Mouse (Mus musculus) midbrain, embryonic 16.5 days (tissue): ENCODE measurements at regions not wholly inside any gene's neighbourhood (a gene's known extent, or its start where the extent isn't known, plus 50 kb on each side); places are given as distances from the start of the nearest gene placed in this dataset.

Source experiments
- ATAC-seq: fragments of 200-750 bp; cut with Nextera tagmentation; 2 replicates; pipeline ENCODE4 v1.8.0; 2017; ENCODE audit warnings: moderate TSS enrichment
- H3K27ac ChIP-seq: fragments of 300-500 bp; sonication (generic); 2 replicates; pipeline ENCODE4 v1.5.1; 2014; ENCODE audit warnings: mild to moderate bottlenecking, low read length, mixed read lengths
- H3K27me3 ChIP-seq: fragments of 300-500 bp; sonication (generic); 2 replicates; pipeline ENCODE4 v1.6.1; 2014; ENCODE audit warnings: low read depth, low read length, mixed read lengths; ENCODE audit not compliant: control insufficient read depth, insufficient read depth
- H3K36me3 ChIP-seq: fragments of 300-500 bp; sonication (generic); 2 replicates; pipeline ENCODE4 v1.6.1; 2014; ENCODE audit warnings: mild to moderate bottlenecking, low read length, moderate library complexity, mixed read lengths; ENCODE audit not compliant: control insufficient read depth, insufficient read depth
- H3K4me1 ChIP-seq: fragments of 300-500 bp; sonication (generic); 2 replicates; pipeline ENCODE4 v1.6.1; 2014; ENCODE audit warnings: mild to moderate bottlenecking, low read length, mixed read lengths; ENCODE audit not compliant: control insufficient read depth, insufficient read depth
- H3K4me2 ChIP-seq: fragments of 300-500 bp; sonication (generic); 2 replicates; pipeline ENCODE4 v1.6.1; 2014; ENCODE audit warnings: mild to moderate bottlenecking, low read length, mixed read lengths
- H3K4me3 ChIP-seq: fragments of 300-500 bp; sonication (generic); 2 replicates; pipeline ENCODE4 v1.5.1; 2014; ENCODE audit warnings: low read depth, mild to moderate bottlenecking, low read length, moderate library complexity, mixed read lengths
- H3K9ac ChIP-seq: fragments of 300-500 bp; sonication (generic); 2 replicates; pipeline ENCODE4 v1.6.1; 2014; ENCODE audit warnings: low read depth, low read length, mixed read lengths
- H3K9me3 ChIP-seq: fragments of 300-500 bp; sonication (generic); replicated peaks from 2 replicates; pipeline ENCODE4 v1.6.1; 2014; ENCODE audit warnings: mild to moderate bottlenecking, low read length, mixed read lengths; ENCODE audit not compliant: control insufficient read depth, poor library complexity, severe bottlenecking
- WGBS: fragments of 180-500 bp; shearing (Covaris S2); extraction: QIAGEN DNeasy Blood & Tissue Kit; methylation state at CpG from one replicate; pipeline ENCODE4 v1.1.7; 2014; 5-methylcytosine and 5-hydroxymethylcytosine counted together

GRCm38 (mm10) chr1:169872865-169873264, 55.6 kb upstream of the Ccdc190 start:
- no peak overlapping the region for H3K9ac ChIP-seq
- no peak overlapping the region for H3K27ac ChIP-seq
- no peak for ATAC-seq
- no peak overlapping the region for H3K4me2 ChIP-seq
- H3K27me3 ChIP-seq = no peaks in the 10 kb centered on the region
- H3K9me3 ChIP-seq = no peaks in the 10 kb centered on the region
- H3K36me3 ChIP-seq = no peaks in the 10 kb centered on the region
- H3K4me3 ChIP-seq = no peak overlapping the region
- WGBS = 24% methylated on average over 3 of the region's 3 CpGs
- no peaks in the 10 kb centered on the region; the same call in 1 of the 2 replicates for H3K4me1 ChIP-seq

DNA sequence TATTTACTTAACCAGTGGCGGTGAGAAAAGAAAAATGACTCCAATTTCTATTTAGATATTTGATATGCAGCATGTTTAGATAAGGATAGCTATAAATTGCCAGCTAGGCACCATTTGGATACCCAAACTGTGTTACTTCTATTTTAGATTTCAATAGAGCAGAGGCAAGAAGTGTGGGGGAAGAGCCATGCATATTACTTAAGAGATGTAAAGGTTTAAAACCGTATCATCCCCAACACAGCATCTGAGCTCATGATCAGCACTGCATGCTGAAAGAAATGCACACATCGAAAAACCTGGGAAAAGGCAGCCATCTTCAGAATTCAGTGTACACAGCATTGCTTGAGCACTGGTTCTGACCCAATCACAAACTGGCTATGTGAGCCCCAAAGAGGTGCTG, 59.8 kb upstream of the Ccdc190 start:
- H3K9me3 ChIP-seq = no peaks in the 10 kb centered on the region
- no peak for ATAC-seq
- H3K9ac ChIP-seq = no peak overlapping the region
- H3K27ac ChIP-seq = no peak overlapping the region
- H3K36me3 ChIP-seq = no peaks in the 10 kb centered on the region
- no peak overlapping the region for H3K4me2 ChIP-seq
- WGBS = 86% methylated on average over 3 of the region's 3 CpGs
- no peak overlapping the region for H3K4me3 ChIP-seq
- H3K4me1 ChIP-seq = no peaks in the 10 kb centered on the region; the same call in 1 of the 2 replicates
- no peaks in the 10 kb centered on the region for H3K27me3 ChIP-seq

GRCm38 (mm10) chr1:169867453-169867852, 61.0 kb upstream of the Ccdc190 start:
- Histone ChIP-seq H3K9ac (no peak overlapping the region), H3K4me2 (no peak overlapping the region), H3K9me3 (no peaks in the 10 kb centered on the region), H3K4me1 (no peaks in the 10 kb centered on the region), H3K27ac (no peak overlapping the region), H3K36me3 (no peaks in the 10 kb centered on the region), H3K27me3 (no peaks in the 10 kb centered on the region), H3K4me3 (no peak overlapping the region)
- 75% methylated on average over 3 of the region's 3 CpGs for WGBS
- ATAC-seq = no peak

- no peaks in the 10 kb centered on the region for H3K36me3 ChIP-seq
- H3K27ac ChIP-seq = no peak overlapping the region
- WGBS = 62% methylated on average over 6 of the region's 6 CpGs
- no peaks in the 10 kb centered on the region for H3K27me3 ChIP-seq
- no peaks in the 10 kb centered on the region for H3K4me1 ChIP-seq
- H3K9ac ChIP-seq = no peak overlapping the region
- no peak for ATAC-seq
- H3K4me3 ChIP-seq = no peak overlapping the region
- no peaks in the 10 kb centered on the region for H3K9me3 ChIP-seq
- H3K4me2 ChIP-seq = no peak overlapping the region
Observed at GRCm38 (mm10) chr1:169866840-169867239, 61.6 kb upstream of the Ccdc190 start.

- ATAC-seq = no peak
- Histone ChIP-seq H3K9ac (no peak overlapping the region), H3K4me3 (no peak overlapping the region), H3K9me3 (no peaks in the 10 kb centered on the region), H3K27ac (no peak overlapping the region), H3K4me1 (no peaks in the 10 kb centered on the region), H3K27me3 (no peaks in the 10 kb centered on the region), H3K36me3 (no peaks in the 10 kb centered on the region), H3K4me2 (no peak overlapping the region)
- 85% methylated on average over 3 of the region's 3 CpGs for WGBS
Observed at GRCm38 (mm10) chr1:169859041-169859440, 69.4 kb upstream of the Ccdc190 start.

DNA sequence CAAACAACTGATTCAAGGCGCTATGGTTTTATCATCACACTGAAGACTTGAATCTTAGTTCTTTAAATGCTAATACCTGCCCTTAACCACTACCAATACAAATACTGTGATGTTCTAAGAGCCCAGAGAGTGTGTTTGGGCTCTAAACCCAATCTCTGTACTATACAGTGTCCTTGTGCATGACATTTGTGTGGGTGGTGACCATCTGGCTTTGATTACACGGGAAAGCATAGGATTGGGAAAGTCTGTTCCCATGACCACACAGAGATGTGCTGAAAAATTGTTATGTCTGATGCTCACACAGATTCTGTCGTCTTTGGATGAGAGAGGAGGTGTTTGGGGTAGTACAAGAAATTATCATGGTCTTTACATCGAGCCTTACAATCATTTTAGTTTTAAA, 76.8 kb upstream of the Ccdc190 start:
- ATAC-seq = no peak
- no peaks in the 10 kb centered on the region for H3K36me3 ChIP-seq
- no peak overlapping the region for H3K27ac ChIP-seq
- WGBS = 62% methylated on average over 4 of the region's 4 CpGs
- H3K4me2 ChIP-seq = no peak overlapping the region
- H3K27me3 ChIP-seq = no peaks in the 10 kb centered on the region
- H3K9me3 ChIP-seq = no peaks in the 10 kb centered on the region; the same call in 1 of the 2 replicates
- H3K4me3 ChIP-seq = no peak overlapping the region
- no peak overlapping the region for H3K9ac ChIP-seq
- H3K4me1 ChIP-seq = peaks cover 3% of the 10 kb centered on the region; the same call in 1 of the 2 replicates

- H3K9ac ChIP-seq = no peak overlapping the region
- H3K9me3 ChIP-seq = no peaks in the 10 kb centered on the region; the same call in 1 of the 2 replicates
- H3K4me2 ChIP-seq = no peak overlapping the region
- no peak overlapping the region for H3K4me3 ChIP-seq
- peak; percentile 78 for ATAC-seq
- H3K36me3 ChIP-seq = no peaks in the 10 kb centered on the region
- H3K27me3 ChIP-seq = no peaks in the 10 kb centered on the region
- no peak overlapping the region for H3K27ac ChIP-seq
- peaks cover 3% of the 10 kb centered on the region; the same call in 1 of the 2 replicates for H3K4me1 ChIP-seq
- 60% methylated on average over 10 of the region's 10 CpGs for WGBS
Observed at GRCm38 (mm10) chr1:169848254-169849015, 80.0 kb upstream of the Ccdc190 start.

DNA sequence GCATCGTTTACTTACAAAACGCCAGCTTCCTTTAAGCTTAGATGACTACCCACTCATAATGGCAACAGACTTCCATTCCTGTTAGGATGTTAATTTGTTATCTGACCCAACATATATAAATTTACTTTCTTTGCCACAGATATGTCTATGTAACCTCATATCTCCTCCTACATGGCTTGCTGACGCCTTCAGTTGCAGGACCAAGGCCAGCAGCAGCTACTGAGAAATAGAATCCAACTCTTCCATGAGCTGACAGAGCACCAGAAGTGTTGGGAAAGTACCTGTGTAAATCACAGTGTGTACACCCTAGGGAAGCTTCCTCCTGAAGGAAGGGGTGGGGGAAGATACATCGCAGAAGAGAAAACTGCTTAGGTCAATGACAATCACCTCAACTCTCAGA, 86.0 kb upstream of the Ccdc190 start:
- Histone ChIP-seq H3K4me2 (no peak overlapping the region), H3K9ac (no peak overlapping the region), H3K4me1 (no peaks in the 10 kb centered on the region), H3K36me3 (no peaks in the 10 kb centered on the region), H3K27me3 (no peaks in the 10 kb centered on the region), H3K4me3 (no peak overlapping the region), H3K27ac (no peak overlapping the region), H3K9me3 (no peaks in the 10 kb centered on the region; the same call in 1 of the 2 replicates)
- WGBS = 90% methylated on average over 4 of the region's 4 CpGs
- ATAC-seq = no peak

GRCm38 (mm10) chr1:169840948-169841347, 87.5 kb upstream of the Ccdc190 start:
- Histone ChIP-seq H3K9ac (no peak overlapping the region), H3K27me3 (no peaks in the 10 kb centered on the region), H3K36me3 (no peaks in the 10 kb centered on the region), H3K27ac (no peak overlapping the region), H3K4me1 (no peaks in the 10 kb centered on the region), H3K4me2 (no peak overlapping the region), H3K4me3 (no peak overlapping the region), H3K9me3 (no peaks in the 10 kb centered on the region)
- 87% methylated on average over 4 of the region's 4 CpGs for WGBS
- no peak for ATAC-seq
